Mouse (Mus musculus) adrenal gland, adult 8-10 months (tissue): ENCODE measurements around the gene Thap7. TPM values are rescaled to one million over a fixed set of nuclear protein-coding genes. Genes with fewer than 3 reads are reported as not detected.
"Not testable (repeated sequence)": the region's sequence is repeated elsewhere in the genome, so short reads cannot be mapped to it uniquely, and the experiment has no call there.

ENCODE experiments used
- DNase-seq: peaks from one replicate; pipeline ENCODE4 v3.0.0; 2022
- total RNA-seq, 4 experiments: library from RNA; stranded (reverse); gene quantifications; 2 replicates each; pipeline ENCODE4 v1.2.4; 2022

Gene Thap7
- total RNA-seq, 4 experiments from 2014 or later = 40.6 to 51.2 (median 45.5) TPM

DNA sequence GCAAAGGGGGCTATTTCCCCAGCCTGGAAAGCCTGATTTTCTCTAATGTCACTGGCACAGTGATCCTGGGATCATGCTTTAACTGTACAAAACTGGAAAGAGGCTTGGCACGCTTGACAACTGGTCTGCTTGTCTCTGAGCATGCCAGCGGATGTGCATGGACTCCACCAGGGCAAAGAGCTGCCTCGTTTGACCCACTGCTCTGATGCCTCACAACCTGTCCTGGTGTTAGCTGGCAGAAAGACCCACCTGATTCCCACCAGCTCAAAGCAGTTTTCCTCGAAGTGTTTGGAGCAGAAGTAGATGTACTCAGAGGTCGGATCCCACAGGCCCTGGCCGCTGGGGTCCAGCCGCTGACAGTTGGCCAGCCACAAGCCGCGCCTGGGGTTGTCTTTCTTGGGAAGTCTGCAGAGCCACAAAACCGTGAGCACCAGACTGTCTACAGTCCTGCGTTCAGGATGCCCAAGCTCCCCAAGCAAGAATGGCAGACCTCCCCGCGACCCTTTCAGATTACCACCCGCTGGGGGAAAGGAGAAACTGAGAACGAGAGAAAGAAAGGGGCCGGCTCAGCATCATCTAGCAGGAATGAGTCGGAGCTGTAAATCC is 852 bp downstream of the Thap7 start:
- no peak for DNase-seq

DNA sequence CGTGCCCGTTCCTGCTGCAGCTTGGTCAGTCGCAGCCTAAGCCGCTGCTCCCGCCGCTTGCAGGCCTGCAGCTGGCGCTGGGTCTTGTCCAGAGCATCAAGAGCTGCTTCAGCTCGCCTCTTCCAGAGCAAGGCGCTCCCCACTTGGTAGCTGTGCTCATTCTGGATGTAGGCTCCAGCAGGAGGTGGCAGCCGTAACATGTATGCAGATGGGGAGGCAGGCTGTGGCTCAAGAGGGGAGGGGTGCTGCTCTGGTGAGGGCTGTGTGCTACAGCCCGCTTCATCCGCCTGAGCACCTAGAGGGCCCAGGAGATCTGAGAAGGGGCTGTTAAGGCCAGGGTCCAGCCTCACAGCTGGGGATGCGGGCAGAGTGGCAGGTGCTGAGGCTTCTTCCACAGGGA is 2.7 kb downstream of the Thap7 start:
- DNase-seq = no peak

- DNase-seq = no peak
Measured at GRCm38 (mm10) chr16:17527606-17528005, 3.3 kb downstream of the Thap7 start.

DNA sequence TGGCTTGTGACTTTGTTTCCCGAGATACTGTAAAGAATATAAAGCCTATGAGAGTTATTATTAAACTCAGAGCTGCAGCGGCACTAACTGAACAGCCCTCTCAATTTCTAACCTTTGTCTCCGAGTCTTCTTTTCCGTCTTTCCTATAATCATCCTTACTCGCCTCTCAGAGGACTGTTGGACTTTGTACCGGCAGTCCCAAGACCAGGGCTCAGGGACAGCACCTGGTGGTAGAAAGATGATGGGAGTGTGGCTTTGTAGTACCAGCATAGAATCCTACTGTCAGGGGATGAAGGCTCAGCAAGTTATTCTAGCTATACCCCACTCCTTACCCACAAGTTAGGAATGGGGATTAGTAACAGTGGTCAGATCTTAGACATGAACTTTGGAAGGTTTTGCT is 4.7 kb downstream of the Thap7 start:
- no peak for DNase-seq

GRCm38 (mm10) chr16:17525524-17525923 is 5.4 kb downstream of the Thap7 start:
- DNase-seq = no peak

DNA sequence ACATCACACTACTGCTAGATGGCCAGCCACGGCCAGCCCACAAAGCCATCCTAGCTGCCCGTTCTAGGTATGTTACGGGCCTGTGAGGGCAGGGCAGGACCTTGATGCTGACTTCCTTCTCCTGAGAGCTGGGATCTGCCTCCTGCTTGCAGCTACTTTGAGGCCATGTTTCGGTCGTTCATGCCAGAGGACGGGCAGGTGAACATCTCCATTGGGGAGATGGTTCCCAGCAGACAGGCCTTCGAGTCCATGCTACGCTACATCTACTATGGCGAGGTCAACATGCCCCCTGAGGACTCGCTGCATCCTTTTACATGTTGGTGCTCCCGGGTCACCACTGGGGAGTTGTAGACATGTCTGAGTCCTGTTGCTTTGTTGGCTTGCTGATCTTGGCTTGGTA is 6.8 kb downstream of the Thap7 start:
- no peak for DNase-seq

- DNase-seq = no peak
Measured at GRCm38 (mm10) chr16:17518910-17519309, 12.0 kb downstream of the Thap7 start.

GRCm38 (mm10) chr16:17511431-17511830 is 19.5 kb downstream of the Thap7 start:
- DNase-seq = no peak

DNA sequence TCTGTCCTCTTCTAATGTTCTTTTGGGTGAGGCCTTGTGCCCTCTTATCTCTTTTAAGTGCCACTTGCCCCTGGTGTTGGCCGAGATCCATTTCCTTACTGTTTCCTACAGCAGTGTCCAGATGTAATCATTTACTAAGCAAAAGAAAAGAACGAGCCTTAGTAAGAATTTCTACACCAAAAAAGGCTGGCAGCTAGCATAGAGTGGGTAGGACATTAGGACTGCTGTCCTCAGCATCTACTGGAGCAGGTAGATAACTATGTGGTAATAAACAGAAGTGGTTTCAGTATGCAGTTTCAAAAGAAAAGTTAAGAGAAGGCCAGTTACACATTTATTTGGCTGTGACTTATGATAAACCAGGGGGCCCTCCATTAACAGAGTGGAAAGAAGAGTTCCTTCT is 20.2 kb downstream of the Thap7 start:
- DNase-seq = no peak

- DNase-seq = no peak
Measured at GRCm38 (mm10) chr16:17510143-17510542, 20.8 kb downstream of the Thap7 start.

GRCm38 (mm10) chr16:17509240-17509597 is 21.7 kb downstream of the Thap7 start:
- no peak for DNase-seq

- DNase-seq = peak; percentile 83
Measured at GRCm38 (mm10) chr16:17508546-17509239, 22.2 kb downstream of the Thap7 start, which contains the start of gene Lztr1. Lztr1 (plus strand) TSS chr16:17508688.

- DNase-seq = not testable (repeated sequence)
Measured at GRCm38 (mm10) chr16:17508031-17508430, 22.9 kb downstream of the Thap7 start.

DNA sequence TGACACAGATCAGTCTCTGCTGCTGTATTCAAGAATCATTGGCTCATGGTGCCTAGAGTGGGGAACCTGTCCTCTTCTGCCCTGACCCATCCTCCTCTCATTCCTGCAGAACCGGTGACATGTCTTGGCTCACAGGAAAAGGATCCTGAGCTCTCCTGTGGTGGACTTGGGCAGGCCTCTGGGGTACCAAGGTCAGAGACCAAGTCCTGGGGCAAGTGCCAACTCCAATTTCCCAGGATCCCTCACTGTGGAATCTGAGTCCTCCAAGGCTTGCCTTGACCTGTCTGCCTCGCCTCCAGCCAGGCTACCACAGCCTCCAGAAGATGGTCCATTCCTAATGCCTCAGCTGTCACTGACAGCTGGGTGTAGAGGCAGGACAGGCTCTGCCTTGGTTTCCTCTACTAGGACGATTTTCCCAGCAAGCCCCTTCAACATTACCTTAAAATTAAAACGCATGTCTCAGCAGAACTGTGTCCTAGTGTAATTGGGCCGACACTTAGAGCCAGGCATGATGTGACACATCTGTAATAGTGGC is 23.9 kb downstream of the Thap7 start:
- DNase-seq = no peak

DNA sequence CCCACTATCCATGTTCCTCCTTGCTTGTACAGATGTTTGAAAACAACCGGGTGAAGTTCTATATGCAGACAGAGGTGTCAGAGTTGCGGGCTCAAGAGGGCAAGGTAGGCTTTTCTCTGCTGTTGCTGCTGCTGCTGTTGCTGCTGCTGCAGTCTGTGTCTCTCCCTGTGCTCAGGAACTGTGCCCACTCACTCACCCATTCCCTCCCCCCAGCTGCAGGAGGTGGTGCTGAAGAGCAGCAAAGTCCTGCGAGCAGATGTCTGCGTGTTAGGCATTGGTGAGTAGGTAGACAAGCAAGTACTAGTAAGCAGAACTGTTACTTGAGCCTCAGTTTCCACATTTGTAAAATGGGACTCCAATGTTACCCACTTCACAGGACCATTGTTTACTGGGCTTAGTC is 28.3 kb downstream of the Thap7 start:
- DNase-seq = no peak

DNA sequence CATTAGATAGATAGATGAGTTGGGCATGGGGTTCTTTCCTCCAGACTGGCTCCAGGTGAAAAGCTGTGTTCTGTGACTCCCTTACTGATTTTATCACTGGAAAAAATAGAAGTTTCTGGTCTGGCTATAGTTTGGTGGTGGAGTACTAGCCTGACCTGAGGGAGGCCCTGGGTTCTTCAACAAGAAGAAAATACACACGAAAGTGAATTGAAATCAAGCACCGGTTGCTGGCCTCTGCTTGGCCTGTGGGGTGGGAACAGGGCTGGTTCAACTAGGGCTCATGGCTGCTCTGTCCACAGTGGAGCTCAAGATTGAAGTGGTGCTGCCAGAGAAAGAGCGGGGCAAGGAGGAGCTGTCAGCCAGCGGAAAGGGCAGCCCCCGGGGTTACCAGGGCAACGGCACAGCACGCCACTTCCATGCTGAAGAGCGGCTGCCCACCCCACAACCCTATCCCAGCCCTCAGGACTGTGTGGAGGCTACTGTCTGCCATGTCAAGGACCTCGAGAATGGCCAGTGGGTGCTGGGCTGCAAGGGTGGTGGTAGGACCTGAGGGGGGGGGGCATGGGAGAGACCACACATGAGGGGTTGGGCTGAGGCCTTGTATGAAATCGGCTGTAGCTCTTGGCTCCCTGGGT is 31.6 kb downstream of the Thap7 start:
- no peak for DNase-seq

GRCm38 (mm10) chr16:17496499-17497305 is 34.2 kb downstream of the Thap7 start:
- no peak for DNase-seq

- DNase-seq = no peak
Measured at GRCm38 (mm10) chr16:17491896-17492561, 38.9 kb downstream of the Thap7 start.

DNA sequence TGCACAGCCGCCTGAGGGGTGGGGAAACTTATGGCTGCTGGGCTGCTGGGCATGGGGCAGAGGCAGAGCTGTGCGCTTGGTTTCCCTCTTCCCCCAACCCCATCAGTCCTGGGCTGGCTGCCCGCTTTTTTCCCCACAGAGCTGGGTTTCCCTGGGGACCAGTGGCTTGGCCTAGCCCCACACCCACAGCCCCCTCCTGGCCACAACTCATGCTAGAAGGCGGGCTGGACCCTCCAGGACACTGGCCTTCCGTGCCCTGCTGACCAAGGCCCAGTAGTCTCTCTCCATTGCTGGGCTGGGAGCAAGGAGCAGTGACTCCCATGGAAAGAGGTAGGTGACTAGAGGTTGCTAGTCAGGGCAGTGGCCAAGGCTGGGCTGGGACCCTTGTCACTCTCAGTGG is 39.8 kb downstream of the Thap7 start:
- no peak for DNase-seq

- DNase-seq = no peak
Measured at GRCm38 (mm10) chr16:17489469-17490111, 41.3 kb downstream of the Thap7 start, which contains the start of gene Aifm3. Aifm3 (plus strand) TSS chr16:17489611.
